In the genomic region with DNA sequence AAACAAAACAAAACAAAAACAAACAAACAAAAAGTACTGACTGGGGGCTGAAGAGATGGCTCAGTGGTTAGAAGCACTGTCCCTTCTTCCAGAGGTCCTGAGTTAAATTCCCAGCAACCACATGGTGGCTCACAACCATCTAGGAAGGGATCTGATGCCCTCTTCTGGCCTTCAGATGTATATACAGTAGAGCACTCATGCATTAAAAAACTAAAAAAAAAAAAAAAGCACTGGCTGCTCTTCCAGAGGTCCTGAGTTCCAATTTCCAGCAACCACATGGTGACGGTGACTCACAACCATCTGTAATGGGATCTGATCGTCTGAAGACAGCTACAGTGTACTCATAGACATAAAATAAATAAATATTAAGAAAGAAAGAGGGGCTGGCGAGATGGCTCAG, we compare ENCODE assay signal across 25 mouse cellular contexts. TPM values are rescaled to one million over a fixed set of nuclear protein-coding genes. Genes with fewer than 3 reads are reported as not detected.
DNase-seq lines count a peak whose midpoint lies in the region; ATAC-seq and TF ChIP-seq lines count a peak whose summit lies in the region.
"Had no signal": no experiment of that assay in that cellular context is flagged by ENCODE, and none has a peak within 500 bp of the region (broad histone marks: within the 10 kb centered on the region; RNA-seq: fewer than 3 reads in every experiment).

No protein-coding gene starts in this region.

- H3K27ac ChIP-seq in liver, postnatal 0 days (ENCODE audit: low read depth) = no peak overlapping the region
- no peak overlapping the region for H3K27ac ChIP-seq in liver, embryonic 11.5 days (ENCODE audit: low read depth, low read length)
- H3K27ac ChIP-seq: forebrain, embryonic 15.5 days; hindbrain, embryonic 12.5 days; intestine, embryonic 15.5 days; limb, embryonic 15.5 days; neural tube, embryonic 13.5 days had no signal

- no peak for TF ChIP-seq EP300 in liver, postnatal 0 days (IDR thresholded peaks at IDR 0.05; ENCODE audit: low read depth)

- no peak for DNase-seq in liver, postnatal 0 days
- DNase-seq in liver, embryonic 11.5 days (ENCODE audit: low spot score) = no peak
- DNase-seq in A20 (ENCODE audit: low read depth, low spot score) (peak; percentile 45), ES-CJ7 (ENCODE audit: low read depth, low spot score) (peak; percentile 77)
- DNase-seq in induced T-regulatory cell, adult 2 months (ENCODE audit: low read depth) = peak; percentile 44
- DNase-seq in cerebellum, adult 8-10 months = no peak
- no peak for DNase-seq in left cerebral cortex, postnatal 14 days (ENCODE audit: low spot score in 2 of 2)
- DNase-seq: adrenal gland, postnatal 14 days; cerebellum, adult 11 months; cerebellum, postnatal 14 days; heart, postnatal 14 days; layer of hippocampus, postnatal 36 days; lung, embryonic 14.5 days; lung, postnatal 4 days; thymus, adult 18-20 months; thymus, postnatal 4 days had no signal

- ATAC-seq in liver, postnatal 0 days = no peak
- no peak for ATAC-seq in liver, embryonic 11.5 days (replicated peaks; ENCODE audit: low FRiP score)
- ATAC-seq: activated CD4-positive, CD25-positive, alpha-beta regulatory T cell, adult 4 months; forebrain, embryonic 15.5 days; intestine, embryonic 15.5 days had no signal

- H3K9me3 ChIP-seq in liver, postnatal 0 days (ENCODE audit: low read length) = no peaks in the 10 kb centered on the region
- no peaks in the 10 kb centered on the region for H3K9me3 ChIP-seq in liver, embryonic 11.5 days (ENCODE audit: control insufficient read depth, low read length)
- H3K9me3 ChIP-seq: forebrain, embryonic 15.5 days; heart, embryonic 12.5 days; hindbrain, embryonic 12.5 days; intestine, embryonic 15.5 days; limb, embryonic 15.5 days; neural tube, embryonic 13.5 days had no signal

- WGBS in liver, postnatal 0 days (ENCODE audit: insufficient replicate concordance) = 77% methylated on average over 3 of the region's 3 CpGs
- 78% methylated on average over 3 of the region's 3 CpGs for WGBS in liver, embryonic 11.5 days

- H3K36me3 ChIP-seq in liver, postnatal 0 days (replicated peaks; ENCODE audit: insufficient read depth, low read length) = peaks cover under 1% of the 10 kb centered on the region; the same call in 1 of the 2 replicates
- H3K36me3 ChIP-seq in liver, embryonic 11.5 days (ENCODE audit: control insufficient read depth, insufficient read depth, low read length) = peaks cover 4% of the 10 kb centered on the region; the same call in 1 of the 2 replicates
- H3K36me3 ChIP-seq: forebrain, embryonic 15.5 days; intestine, embryonic 15.5 days had no signal

- intact Hi-C loops in left cerebral cortex, postnatal 14 days (cut with DNase I) = no loop called here

- no peak overlapping the region for H3K4me3 ChIP-seq in liver, postnatal 0 days (ENCODE audit: low read depth, low read length)
- H3K4me3 ChIP-seq in liver, embryonic 11.5 days (ENCODE audit: low read depth, low read length) = no peak overlapping the region
- H3K4me3 ChIP-seq: forebrain, embryonic 15.5 days; heart, embryonic 12.5 days; hindbrain, embryonic 12.5 days; intestine, embryonic 15.5 days; limb, embryonic 15.5 days; neural tube, embryonic 13.5 days had no signal

- H3K27me3 ChIP-seq in liver, postnatal 0 days (ENCODE audit: insufficient read depth, low read length) = no peaks in the 10 kb centered on the region
- H3K27me3 ChIP-seq in liver, embryonic 11.5 days (replicated peaks; ENCODE audit: control insufficient read depth, insufficient read depth, low read length) = no peaks in the 10 kb centered on the region
- H3K27me3 ChIP-seq: forebrain, embryonic 15.5 days; heart, embryonic 12.5 days; hindbrain, embryonic 12.5 days; intestine, embryonic 15.5 days; limb, embryonic 15.5 days; neural tube, embryonic 13.5 days had no signal

- peak; percentile 22; the same call in 1 of the 2 replicates for TF ChIP-seq CTCF in liver, postnatal 0 days (IDR thresholded peaks at IDR 0.05; ENCODE audit: low read depth)

- peaks cover 20% of the 10 kb centered on the region for H3K4me1 ChIP-seq in liver, postnatal 0 days (ENCODE audit: insufficient read depth)
- H3K4me1 ChIP-seq in liver, embryonic 11.5 days (replicated peaks; ENCODE audit: control insufficient read depth, insufficient read depth, low read length) = peaks cover 22% of the 10 kb centered on the region

- H3K9ac ChIP-seq in liver, postnatal 0 days (replicated peaks) = no peak overlapping the region
- no peak overlapping the region for H3K9ac ChIP-seq in liver, embryonic 11.5 days (ENCODE audit: low read depth, low read length)
- H3K9ac ChIP-seq: forebrain, embryonic 15.5 days; heart, embryonic 12.5 days; hindbrain, embryonic 12.5 days; intestine, embryonic 15.5 days; limb, embryonic 15.5 days; lung, embryonic 14.5 days; neural tube, embryonic 13.5 days had no signal

- no peak overlapping the region for H3K4me2 ChIP-seq in liver, postnatal 0 days (ENCODE audit: low read depth, low read length)
- no peak overlapping the region for H3K4me2 ChIP-seq in liver, embryonic 11.5 days
- H3K4me2 ChIP-seq: forebrain, embryonic 15.5 days; heart, embryonic 12.5 days; hindbrain, embryonic 12.5 days; intestine, embryonic 15.5 days; limb, embryonic 15.5 days; lung, embryonic 14.5 days; midbrain, embryonic 11.5 days; neural tube, embryonic 13.5 days had no signal

RNA-seq across cellular contexts. Expression of gene Fance, which starts 2.5 kb away (rescaled TPM):
- polyA plus RNA-seq in liver, postnatal 0 days (2015; fragmentation: Nextera tagmentation; extraction: Ambion mirVana) = 6.7 and 7.1 TPM in 2 replicates
- polyA plus RNA-seq in liver, embryonic 11.5 days (2014; fragmentation: Nextera tagmentation; extraction: Ambion mirVana) = 30.2 and 31.1 TPM in 2 replicates
- 10 to 100 TPM; 28.3 to 29.6 TPM for total RNA-seq in left cerebral cortex, postnatal 14 days (2021)

RNA-seq across cellular contexts. Expression of gene Rpl10a, which starts 17.4 kb away (rescaled TPM):
- 296 and 311 TPM in 2 replicates for polyA plus RNA-seq in liver, postnatal 0 days (2015; fragmentation: Nextera tagmentation; extraction: Ambion mirVana)
- polyA plus RNA-seq in liver, embryonic 11.5 days (2014; fragmentation: Nextera tagmentation; extraction: Ambion mirVana) = 683 and 733 TPM in 2 replicates
- total RNA-seq in left cerebral cortex, postnatal 14 days (2021) = 100 to 1,000 TPM; 365 to 369 TPM

RNA-seq across cellular contexts. Expression of gene Tead3, which starts 39.8 kb away (rescaled TPM):
- 0.79 and 1.2 TPM in 2 replicates for polyA plus RNA-seq in liver, postnatal 0 days (2015; fragmentation: Nextera tagmentation; extraction: Ambion mirVana)
- polyA plus RNA-seq in liver, embryonic 11.5 days (2014; fragmentation: Nextera tagmentation; extraction: Ambion mirVana) = 4.3 and 4.6 TPM in 2 replicates
- total RNA-seq in left cerebral cortex, postnatal 14 days (2021) = 1 to 10 TPM; 2.4 to 3.3 TPM
- polyA plus RNA-seq: activated CD4-positive, CD25-positive, alpha-beta regulatory T cell, adult 4 months had no signal

RNA-seq across cellular contexts. Expression of gene Tulp1, which starts 54.2 kb away (rescaled TPM):
- polyA plus RNA-seq in liver, postnatal 0 days (2015; fragmentation: Nextera tagmentation; extraction: Ambion mirVana) = 0.18 and 0.33 TPM in 2 replicates
- polyA plus RNA-seq in liver, embryonic 11.5 days (2014; fragmentation: Nextera tagmentation; extraction: Ambion mirVana) = 2.8 and 3.3 TPM in 2 replicates
- under 1 TPM in 1 of 2 experiments, not detected in 1; 0.66 TPM for total RNA-seq in left cerebral cortex, postnatal 14 days (2021)
- total RNA-seq: adrenal gland, postnatal 14 days; layer of hippocampus, postnatal 36 days; left cerebral cortex, postnatal 36 days had no signal
- polyA plus RNA-seq: activated CD4-positive, CD25-positive, alpha-beta regulatory T cell, adult 4 months had no signal

Comparison
In these comparisons a context has a peak if more than half of its experiments do, and no peak if none do; other contexts are left out.
1. DNase-seq: peak in A20 (single experiment), ES-CJ7 (single experiment) and induced T-regulatory cell, adult 2 months (single experiment); none in liver, postnatal 0 days (single experiment), liver, embryonic 11.5 days (single experiment), cerebellum, adult 8-10 months (single experiment) and left cerebral cortex, postnatal 14 days (0 of 2).